Mouse (Mus musculus): ENCODE data around the gene Map2.
A peak's percentile ranks its signal among the peaks of the same experiment; 100 is the strongest.

Map2 gene

GRCm38 (mm10) chr1:66395826-66396225 is 220.8 kb downstream of the Map2 start:
- no peak for DNase-seq

GRCm38 (mm10) chr1:66401902-66402301 is 226.8 kb downstream of the Map2 start:
- DNase-seq: no peak

- DNase-seq: no peak
Observed at GRCm38 (mm10) chr1:66407270-66407967, 232.3 kb downstream of the Map2 start.

- DNase-seq: no peak
Observed at GRCm38 (mm10) chr1:66418360-66418759, 243.3 kb downstream of the Map2 start.

- no peak for DNase-seq
Observed at GRCm38 (mm10) chr1:66426073-66426472, 251.0 kb downstream of the Map2 start.

- DNase-seq: no peak
Observed at GRCm38 (mm10) chr1:66430962-66431361, 255.9 kb downstream of the Map2 start.

GRCm38 (mm10) chr1:66431472-66431871 is 256.4 kb downstream of the Map2 start:
- DNase-seq: no peak

GRCm38 (mm10) chr1:66438069-66438468 is 263.0 kb downstream of the Map2 start:
- no peak for DNase-seq

- DNase-seq: no peak
Observed at GRCm38 (mm10) chr1:66442922-66443321, 267.8 kb downstream of the Map2 start.

GRCm38 (mm10) chr1:66449471-66449870 is 274.4 kb downstream of the Map2 start:
- no peak for DNase-seq

- DNase-seq: no peak
Observed at GRCm38 (mm10) chr1:66456580-66456979, 281.5 kb downstream of the Map2 start.

GRCm38 (mm10) chr1:66457747-66458146 is 282.7 kb downstream of the Map2 start:
- DNase-seq: no peak

GRCm38 (mm10) chr1:66459394-66459793 is 284.3 kb downstream of the Map2 start:
- DNase-seq: no peak

GRCm38 (mm10) chr1:66460850-66461249 is 285.8 kb downstream of the Map2 start:
- no peak for DNase-seq

- peak; percentile 10 for DNase-seq
Observed at GRCm38 (mm10) chr1:66467821-66468703, 293.0 kb downstream of the Map2 start, which contains the start of gene Unc80. Gene Unc80 (plus strand): TSS chr1:66468367.

GRCm38 (mm10) chr1:66468704-66469020 is 293.6 kb downstream of the Map2 start:
- DNase-seq: no peak

GRCm38 (mm10) chr1:66482751-66483150 is 307.7 kb downstream of the Map2 start:
- DNase-seq: no peak

Measured in thymus, postnatal 14 days (tissue).